Mouse (Mus musculus) R1 (cell line): ENCODE measurements around the gene Col4a5.

Source experiments
- DNase-seq: peaks from one replicate; pipeline ENCODE4 v3.0.0-alpha.2; 2018; ENCODE audit warnings: low read depth, low spot score

Col4a5 gene

DNA sequence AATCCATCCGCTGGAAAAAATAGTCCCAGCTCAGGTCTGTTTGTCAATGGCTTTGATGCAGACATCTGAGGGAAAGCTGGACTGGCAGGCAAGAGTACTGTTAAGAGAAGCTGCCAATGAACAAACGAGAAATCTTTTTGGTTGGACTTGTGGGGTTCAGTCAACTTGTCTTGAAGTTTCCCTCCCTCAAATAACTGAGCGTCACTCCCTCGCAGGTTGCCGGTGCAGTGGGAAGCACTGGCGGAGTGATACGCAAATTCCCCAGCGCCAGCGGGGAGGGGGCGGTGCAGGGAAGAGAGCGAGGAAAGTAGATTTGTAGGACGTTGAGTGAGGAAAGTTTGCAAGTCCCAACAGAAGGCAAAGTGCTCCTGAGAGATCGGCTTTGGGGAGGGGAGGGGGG is at the start of gene Col4a5:
TSS of gene Col4a5 (plus strand) at position 276 of the 400 bp plus-strand sequence.
- DNase-seq = peak; percentile 86

DNA sequence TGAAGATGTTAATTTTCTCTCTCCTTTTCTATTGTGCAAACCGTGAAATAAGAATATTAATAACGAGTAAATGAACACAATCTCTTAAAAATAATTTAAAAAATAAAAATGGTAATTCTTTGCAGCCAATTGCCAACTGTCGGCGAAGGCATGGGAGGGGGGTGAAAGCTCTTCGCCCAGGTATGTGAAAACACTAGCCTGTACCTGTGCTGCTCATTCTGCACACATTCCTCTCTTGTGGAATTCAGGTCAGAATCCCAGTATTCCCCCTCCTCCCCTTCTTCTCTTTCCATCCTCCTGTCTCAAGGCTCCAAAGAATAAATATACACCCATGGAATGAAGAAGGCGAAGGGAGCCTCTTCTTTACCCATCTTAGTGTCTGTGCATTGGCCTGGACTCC is 38.4 kb upstream of the Col4a5 start:
- no peak for DNase-seq

DNA sequence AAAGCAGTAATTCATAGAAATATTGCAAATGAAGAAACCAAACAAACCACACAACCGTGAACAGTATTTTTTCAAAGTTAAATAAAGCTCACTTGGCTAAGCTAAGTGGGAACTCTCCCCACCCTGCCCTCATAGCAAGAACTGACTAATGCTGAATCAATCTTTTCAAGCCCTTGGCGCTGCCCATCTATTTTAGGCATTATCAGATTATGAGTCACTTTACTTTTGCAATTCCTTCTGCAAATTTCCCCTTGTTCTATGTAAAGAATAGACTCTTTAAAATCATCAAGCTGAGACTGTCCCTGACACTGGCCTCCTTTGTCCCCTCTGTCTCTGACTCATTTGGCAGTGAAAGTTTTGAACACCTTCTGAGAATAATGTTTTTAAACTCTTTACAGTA is 35.8 kb upstream of the Col4a5 start:
- no peak for DNase-seq

- no peak for DNase-seq
These were observed 27.2 kb upstream of the Col4a5 start for GRCm38 (mm10) chrX:141447936-141448335.

DNA sequence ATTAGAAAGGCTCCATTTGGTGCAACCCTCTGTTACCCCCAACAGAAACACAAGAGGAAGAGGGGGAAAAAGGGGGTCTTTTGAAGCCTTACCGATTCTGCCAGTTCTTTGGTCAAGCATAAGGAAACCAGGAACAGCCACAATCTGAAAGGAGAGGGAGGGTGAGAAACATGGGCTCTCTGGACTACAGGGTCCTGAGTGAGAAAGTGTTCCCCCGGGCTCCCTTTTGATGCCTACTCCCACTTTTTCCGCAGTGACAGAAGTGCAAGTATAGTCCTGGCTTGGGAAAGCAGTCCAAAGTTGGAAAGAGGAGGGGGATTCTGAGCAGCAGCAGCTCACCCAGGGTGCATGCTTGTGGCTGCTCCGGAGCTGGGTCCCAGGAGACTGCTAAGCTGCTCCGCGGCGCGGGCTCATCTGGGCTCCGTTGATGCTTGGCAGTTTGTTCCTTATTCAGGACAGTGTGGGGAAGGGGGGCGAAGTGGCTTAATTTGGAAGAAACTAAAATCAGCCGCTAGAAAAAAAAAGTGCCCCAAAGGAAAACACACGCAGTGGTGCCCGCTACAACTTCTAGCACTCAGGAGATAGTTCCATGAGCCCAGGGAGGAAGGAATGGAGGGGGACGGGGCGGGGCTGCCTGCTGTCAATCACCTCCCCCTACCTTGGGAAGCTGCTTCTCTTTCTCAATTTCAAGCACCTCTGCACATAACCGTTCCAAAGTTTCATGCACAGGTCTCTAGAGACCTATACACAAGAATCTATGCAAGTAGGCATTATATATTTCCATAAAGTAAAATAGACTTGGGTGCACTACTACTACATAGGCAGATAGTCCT is 1.5 kb upstream of the Col4a5 start, which contains the start of gene Col4a6:
TSS of gene Col4a6 (minus strand) at position 607 of the 833 bp plus-strand sequence.
- peak; percentile 23 for DNase-seq

DNA sequence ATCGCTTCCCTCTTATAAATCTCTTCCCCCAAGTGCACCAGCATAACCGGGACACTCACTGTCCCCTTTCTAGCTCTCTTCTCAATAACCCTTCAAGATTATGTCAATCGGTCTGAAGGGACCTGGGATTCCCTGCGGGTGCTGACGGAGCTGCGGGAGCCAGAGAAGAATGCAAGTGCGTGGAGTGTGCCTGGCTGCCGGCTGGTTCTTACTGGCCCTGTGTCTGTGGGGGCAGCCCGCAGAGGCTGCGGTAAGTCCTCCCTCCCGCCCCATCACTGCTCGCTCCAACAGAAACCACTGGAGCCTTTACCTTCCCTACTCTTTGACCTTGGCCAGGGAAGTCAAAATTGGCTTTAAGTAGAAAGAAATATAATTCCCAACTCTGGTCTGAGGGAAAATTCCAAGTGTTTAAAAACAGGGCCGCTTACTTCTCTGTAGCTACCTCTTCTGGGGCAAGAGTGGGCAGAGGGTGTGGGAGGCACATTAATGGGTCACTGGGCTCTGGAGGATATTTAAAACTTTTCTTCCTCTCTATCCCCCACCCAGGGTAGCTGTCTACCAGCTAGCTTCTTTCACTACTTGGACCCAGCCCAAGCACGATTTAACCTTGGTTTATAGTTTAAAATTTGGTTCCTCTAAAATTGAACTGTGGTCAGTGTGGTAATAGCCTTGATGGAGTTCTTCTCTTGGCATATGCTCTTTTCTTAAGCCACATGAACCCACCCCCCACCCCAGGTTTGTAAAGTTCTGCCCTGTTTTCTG is 562 bp downstream of the Col4a5 start:
- no peak for DNase-seq

DNA sequence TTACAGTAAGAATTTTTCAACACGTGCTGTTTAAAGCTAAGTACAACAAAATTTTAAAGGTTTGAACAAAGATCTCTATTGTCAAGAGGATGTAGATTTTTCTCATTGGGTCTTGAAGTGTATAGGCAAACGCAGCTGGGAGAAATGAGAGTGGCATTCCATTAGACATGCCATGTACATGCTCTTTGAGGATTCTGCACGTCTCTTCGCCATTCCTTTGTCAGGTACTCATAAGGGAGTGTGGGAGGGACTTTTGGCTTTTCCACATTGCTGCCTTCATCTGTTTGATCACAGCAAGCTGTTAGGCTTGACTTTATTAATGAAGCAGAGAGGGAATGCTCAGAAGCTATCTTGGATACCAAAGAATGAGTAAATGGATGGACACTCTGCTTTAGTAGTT is 19.4 kb downstream of the Col4a5 start:
- no peak for DNase-seq

DNA sequence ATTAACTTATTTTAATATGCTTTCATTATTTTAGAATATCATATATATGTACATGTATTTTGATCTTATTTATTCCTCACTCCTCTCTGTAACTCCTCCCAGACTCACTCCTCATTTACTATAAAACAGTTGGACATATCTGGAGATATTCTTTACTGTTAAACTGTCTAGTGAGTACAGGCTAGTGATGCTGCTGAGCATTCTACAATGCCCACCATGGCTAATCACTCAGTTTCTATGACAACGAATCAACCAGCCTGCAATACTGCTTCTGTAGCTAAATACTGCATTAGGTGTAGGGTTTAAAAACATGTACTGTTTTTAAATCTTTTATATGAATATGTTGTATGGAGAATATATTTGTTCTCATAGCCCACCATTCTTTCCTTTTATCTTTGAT is 27.9 kb downstream of the Col4a5 start:
- DNase-seq = no peak

GRCm38 (mm10) chrX:141533447-141533846 is 58.3 kb downstream of the Col4a5 start:
- no peak for DNase-seq

DNA sequence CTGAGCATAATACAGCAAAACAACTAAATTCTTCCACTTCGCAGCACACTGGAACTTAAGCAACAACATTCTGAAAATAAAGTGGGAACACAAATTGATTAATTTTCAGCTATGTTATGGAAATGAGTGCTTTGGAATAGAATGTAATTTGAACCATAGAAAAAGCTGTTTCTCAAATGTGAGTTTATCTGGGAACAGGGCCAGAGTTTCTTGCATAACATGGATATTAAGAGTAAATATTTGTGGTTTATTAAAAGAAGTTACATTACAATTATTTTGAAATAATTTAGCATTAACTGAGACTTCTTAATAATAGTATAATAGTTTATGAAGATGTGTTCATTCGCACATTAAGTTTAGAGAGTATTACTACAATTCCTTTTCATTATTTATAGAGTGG is 72.3 kb downstream of the Col4a5 start:
- no peak for DNase-seq

DNA sequence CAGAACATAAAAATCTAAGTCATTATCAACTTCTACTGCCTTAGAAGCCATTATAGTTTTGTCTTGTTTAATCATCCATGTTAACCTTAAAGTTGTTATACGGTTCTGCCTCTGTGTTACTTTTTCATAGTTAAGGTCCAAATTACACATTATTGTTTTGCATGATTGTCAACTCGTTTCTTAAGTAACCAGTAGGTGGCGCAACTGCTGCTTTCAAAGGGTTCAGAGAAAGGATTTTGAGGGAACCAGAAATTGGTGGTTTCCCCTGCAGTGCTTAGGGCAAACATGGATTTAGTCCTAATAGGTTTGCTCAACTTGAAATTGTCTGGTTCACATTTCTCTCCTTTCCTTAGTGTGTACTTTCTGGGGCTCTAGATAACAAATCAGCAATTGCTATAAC is 115.1 kb downstream of the Col4a5 start:
- peak; percentile 25 for DNase-seq

- DNase-seq = peak; percentile 36
These were observed 246.5 kb downstream of the Col4a5 start for GRCm38 (mm10) chrX:141721725-141722124.

DNA sequence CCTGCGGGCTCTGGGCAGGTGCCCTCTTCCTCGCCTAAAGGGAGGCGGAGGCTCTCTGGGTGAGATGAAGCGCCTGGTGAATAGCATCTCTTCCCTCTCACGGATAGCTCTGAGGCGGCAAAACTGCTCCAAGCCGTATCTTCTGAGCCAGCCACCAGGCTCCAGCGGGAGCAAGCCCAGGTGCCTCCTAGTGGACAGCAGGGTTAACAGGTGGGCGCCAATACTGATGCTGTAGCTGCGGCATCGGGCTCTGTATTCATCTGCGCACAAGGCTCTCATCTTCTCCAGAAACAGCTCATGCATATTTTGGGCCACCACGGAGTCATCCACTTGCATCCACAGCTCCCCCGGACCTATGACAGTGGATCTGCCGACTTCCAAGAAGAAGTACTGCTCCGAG is 248.8 kb downstream of the Col4a5 start:
- DNase-seq = no peak

DNA sequence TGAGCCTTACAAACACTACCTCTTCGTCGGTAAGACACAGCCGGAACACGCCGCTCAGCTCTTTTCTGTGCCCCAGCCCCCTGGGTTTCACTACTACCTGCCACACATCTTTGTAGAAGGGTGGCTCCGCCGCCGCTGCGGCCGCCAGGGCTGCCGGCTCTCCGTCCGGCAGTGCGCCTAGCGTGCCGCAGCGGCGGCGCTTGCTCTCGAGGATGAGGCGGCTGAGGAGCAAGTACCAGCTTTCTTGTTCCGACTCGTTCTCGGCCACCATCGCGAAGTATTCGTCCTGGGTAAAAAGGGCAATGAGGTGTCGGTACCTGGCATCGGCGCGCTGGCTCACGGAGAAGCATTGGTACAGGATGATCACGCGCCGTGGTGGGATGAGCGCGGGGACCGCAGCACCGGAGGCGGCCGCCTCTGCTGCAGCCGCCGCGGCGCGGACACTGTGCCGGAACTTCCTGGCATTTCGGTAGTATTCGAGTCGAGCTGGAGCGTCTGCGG is 249.3 kb downstream of the Col4a5 start:
- peak; percentile 6 for DNase-seq

DNA sequence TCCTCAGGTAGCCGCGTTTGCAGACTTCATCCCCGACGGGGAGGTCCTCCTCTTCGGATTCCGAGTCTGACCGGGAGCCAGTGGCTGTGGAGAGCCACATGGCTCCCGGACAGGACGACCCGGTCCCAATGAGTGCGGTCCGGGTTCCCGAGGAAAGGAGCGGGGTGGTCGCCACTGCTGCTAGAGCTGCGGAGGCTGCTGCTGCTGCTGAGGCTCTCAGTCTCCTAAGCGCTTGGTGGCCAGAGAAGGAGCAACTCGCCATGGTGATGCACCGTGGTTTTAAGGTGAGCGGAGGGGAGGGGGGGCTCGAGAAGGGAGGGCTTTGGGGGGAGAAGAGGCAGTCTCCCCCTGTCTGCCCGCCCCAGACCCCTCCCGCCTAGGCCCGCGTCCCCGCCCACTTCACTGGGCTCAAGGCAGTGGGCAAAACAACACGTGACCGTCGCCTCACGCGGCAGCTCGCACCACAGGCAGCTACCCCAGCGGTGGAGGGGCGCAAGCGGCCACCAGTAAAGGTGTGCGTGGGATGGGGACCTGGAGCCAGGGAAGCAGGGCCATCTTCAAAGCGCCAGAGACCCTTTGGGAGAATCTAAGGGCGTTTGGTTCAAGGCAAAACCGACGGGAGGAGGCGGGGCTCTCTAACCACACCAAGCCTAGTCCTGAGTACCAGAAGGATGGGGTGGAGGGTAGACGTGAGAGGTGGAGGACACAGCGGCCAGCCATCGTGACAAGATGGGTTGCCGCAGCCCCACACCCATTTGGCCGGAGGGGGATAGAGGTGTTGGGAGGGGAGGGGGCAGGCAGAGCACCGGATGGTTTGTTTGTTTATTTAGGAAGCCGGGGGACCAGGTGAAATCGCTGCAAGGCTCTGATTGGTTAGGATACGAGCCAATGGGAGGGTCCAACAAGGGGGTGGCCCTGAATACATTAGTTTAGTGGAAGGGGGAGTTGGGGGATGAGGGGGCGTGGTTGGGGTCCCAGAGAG is 250.0 kb downstream of the Col4a5 start, which contains the start of gene Irs4:
TSS of gene Irs4 (minus strand) at position 327 of the 982 bp plus-strand sequence.
- peak; percentile 59 for DNase-seq

- DNase-seq = no peak
These were observed 254.4 kb downstream of the Col4a5 start for GRCm38 (mm10) chrX:141729570-141729969.
